Mouse (Mus musculus) layer of hippocampus, adult 2 months (tissue): ENCODE results near the gene Slc1a3. TPM values are rescaled to one million over a fixed set of nuclear protein-coding genes. Genes with fewer than 3 reads are reported as not detected.
"Not testable (repeated sequence)": the region's sequence is repeated elsewhere in the genome, so short reads cannot be mapped to it uniquely, and the experiment has no call there.

ENCODE experiments used
- DNase-seq, 2 experiments: peaks; one replicate each; pipeline ENCODE4 v3.0.0; 2022; ENCODE audit warnings: low spot score in 2 of 2
- H3K27ac ChIP-seq: fragments of 200-600 bp; 2 replicates; pipeline ENCODE4 v1.8.1; 2022
- H3K4me3 ChIP-seq: fragments of 200-600 bp; 2 replicates; pipeline ENCODE4 v1.8.1; 2022; ENCODE audit warnings: mild to moderate bottlenecking
- CTCF ChIP-seq: fragments of 200-600 bp; conservative IDR thresholded peaks from 2 replicates; pipeline ENCODE4 v1.8.1; 2022; ENCODE audit warnings: antibody characterized with exemption, mild to moderate bottlenecking, moderate library complexity
- total RNA-seq, 2 experiments: library from RNA; stranded (reverse); gene quantifications; 2 replicates each; pipeline ENCODE4 v1.2.3; 2021

The Slc1a3 gene
- total RNA-seq, 2 experiments from 2014 or later = 388 to 405 TPM

DNA sequence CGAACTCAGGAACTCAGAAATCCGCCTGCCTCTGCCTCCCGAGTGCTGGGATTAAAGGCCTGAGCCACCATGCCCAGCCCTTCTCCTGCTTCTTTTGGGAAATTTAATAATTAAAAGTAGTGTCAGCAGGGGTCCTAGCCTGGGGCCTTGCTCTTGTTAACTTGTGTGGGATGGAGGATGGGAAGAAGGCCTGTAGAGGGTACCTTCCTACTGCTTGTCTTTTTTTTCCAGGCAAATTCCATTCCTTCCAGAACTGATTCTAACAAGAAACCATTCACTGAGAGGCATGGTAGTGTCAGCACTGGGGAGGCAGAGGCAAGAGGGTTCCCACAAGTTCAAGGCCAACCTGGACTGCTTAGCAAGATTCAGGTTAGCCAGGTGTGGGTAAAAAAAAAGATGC is 11.2 kb upstream of the Slc1a3 start:
- H3K4me3 ChIP-seq = no peak overlapping the region
- DNase-seq = no peak
- H3K27ac ChIP-seq = no peak overlapping the region
- TF ChIP-seq CTCF = no peak

- Histone ChIP-seq H3K4me3 (no peak overlapping the region), H3K27ac (no peak overlapping the region)
- DNase-seq = no peak
- TF ChIP-seq CTCF = no peak
Observed at GRCm38 (mm10) chr15:8721005-8721404, 10.4 kb upstream of the Slc1a3 start.

GRCm38 (mm10) chr15:8718496-8718895 is 7.9 kb upstream of the Slc1a3 start:
- TF ChIP-seq CTCF = no peak
- H3K4me3 ChIP-seq = no peak overlapping the region
- H3K27ac ChIP-seq = 0 out of 2 replicates have a peak overlapping the region, but pooled peaks have one; percentile 18
- no peak for DNase-seq

DNA sequence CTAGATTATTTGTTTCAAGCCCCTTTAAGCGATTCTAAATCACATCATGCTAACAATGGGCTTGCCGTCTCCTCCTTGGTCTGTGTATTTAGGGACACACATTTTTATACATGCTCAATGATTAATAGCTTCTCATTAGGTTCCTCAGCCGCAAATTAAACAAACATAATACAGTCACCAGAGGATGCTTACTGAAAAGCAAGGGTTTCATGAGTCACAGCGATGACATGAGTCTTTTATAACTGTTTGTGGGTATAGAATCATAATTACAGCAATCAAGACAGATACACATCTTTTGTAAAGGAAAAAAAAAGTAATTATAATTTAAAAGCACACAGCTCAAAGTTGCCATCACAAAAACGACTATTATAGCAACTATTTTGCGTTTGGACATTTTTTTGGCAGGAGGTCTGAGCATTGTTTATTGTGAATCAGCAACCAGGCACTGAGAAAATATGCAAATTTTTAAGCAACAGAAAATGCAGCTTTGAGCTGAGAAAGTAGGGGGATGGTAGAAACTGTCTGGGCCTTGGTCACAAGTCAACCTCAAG is 6.5 kb upstream of the Slc1a3 start:
- H3K27ac ChIP-seq = peak overlapping the region; percentile 88
- H3K4me3 ChIP-seq = peak overlapping the region; percentile 2; the same call in 1 of the 2 replicates
- TF ChIP-seq CTCF = no peak
- DNase-seq = peak in 1 of 2 experiments; percentile 43

DNA sequence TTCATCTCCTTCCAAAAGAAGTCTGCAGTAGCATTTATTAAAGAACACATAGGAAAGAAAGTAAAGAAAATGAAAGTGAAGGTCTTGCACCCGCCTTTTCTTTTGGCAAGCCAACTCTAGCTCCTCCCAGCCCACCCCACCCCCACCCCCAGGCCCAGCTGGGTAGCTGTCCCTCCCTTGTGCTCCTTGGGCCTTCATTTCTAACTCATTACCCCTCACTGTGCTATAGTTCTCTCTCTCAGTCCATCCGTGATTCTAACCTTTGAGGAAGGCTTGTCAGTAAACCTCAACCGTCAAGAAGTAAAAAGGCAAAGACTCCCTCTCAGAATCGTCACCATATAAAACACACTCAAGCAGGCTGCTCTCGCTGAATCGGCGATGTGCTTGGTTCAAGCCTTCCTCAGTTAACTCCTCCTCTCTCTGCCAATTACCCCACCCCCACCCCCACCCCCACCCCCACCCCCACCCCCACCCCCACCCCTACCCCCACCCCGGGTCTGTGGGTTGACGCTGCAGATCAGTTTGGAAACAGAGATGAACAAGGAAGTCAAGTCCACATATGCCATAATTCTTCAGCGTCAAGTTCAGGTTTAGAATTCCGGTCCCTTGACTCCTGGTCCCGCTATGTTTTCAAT is 5.9 kb upstream of the Slc1a3 start:
- H3K4me3 ChIP-seq = peak overlapping the region; percentile 18; the same call in 1 of the 2 replicates
- no peak for TF ChIP-seq CTCF
- DNase-seq = no peak
- H3K27ac ChIP-seq = peak overlapping the region; percentile 88

GRCm38 (mm10) chr15:8715666-8716065 is 5.1 kb upstream of the Slc1a3 start:
- no peak for DNase-seq
- Histone ChIP-seq H3K4me3 (no peak overlapping the region), H3K27ac (peak overlapping the region; percentile 88; the same call in 1 of the 2 replicates)
- no peak for TF ChIP-seq CTCF

DNA sequence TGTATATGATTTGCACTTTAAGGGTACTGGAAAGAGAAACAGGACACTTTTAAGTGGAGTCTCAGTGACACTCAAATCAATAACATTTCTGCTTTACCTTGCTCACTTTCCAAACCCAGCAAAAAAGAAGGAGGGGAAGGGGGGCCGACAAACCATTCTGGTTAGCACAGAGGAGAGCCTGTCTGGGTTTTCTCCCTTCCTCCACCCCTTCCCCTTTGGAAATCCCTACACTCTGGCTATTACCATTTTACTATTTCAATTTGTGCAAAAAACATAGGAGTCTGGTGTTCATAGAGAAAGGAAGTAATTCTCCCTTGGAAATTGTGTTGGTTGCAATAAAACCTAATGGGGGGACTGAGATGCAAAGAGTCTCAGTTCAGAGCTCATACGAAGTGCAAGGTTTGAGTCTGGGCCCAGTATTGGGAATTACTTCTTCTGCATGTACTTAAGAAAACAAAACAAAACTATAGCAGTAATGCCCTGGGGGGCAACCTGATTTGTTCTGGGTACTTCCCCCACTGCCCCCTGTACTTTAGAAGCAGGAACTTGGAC is 1.9 kb upstream of the Slc1a3 start:
- DNase-seq = no peak
- Histone ChIP-seq H3K27ac (peak overlapping the region; percentile 21), H3K4me3 (no peak overlapping the region)
- no peak for TF ChIP-seq CTCF

DNA sequence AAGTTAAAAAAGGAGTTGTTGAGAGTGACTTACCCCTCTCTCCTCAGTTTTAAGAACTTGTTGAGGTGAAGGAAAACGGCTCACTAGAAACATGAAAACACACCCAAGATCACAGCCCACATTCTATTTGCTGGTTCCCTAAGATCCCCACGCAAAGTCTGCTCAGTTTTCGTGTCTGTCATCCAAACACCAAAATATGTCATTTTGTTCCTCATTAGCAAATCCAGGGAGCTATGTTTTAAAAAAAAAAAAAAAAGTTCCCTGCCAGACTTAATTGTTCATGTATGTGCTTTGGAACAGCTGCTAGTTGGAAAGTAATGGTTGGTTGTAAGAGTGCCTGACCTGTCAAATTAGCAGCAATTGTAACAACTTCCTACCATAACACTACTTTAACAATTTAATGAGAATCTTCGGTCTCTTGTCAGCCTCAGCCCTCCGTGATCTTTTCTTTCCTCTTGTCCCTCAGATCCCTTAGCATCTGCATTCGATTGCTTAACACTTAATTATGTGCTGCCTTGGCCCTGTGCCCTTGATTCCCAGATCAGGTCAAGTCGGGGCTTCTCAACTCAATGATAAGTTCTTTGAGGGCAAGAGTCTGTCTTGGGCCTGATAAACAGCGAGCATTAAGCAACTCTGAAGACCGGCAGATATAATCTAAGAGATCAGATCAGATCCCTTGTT is 1.2 kb upstream of the Slc1a3 start:
- peak overlapping the region; percentile 6; the same call in 1 of the 2 replicates for H3K4me3 ChIP-seq
- DNase-seq = peak; percentile 29 to 68
- H3K27ac ChIP-seq = peak overlapping the region; percentile 21
- TF ChIP-seq CTCF = no peak

- Histone ChIP-seq H3K4me3 (peak overlapping the region; percentile 63), H3K27ac (peak overlapping the region; percentile 95)
- no peak for TF ChIP-seq CTCF
- DNase-seq = no peak
Observed at GRCm38 (mm10) chr15:8709578-8709977, 986 bp downstream of the Slc1a3 start.

GRCm38 (mm10) chr15:8706613-8707012 is 4.0 kb downstream of the Slc1a3 start:
- TF ChIP-seq CTCF = no peak
- no peak for DNase-seq
- peak overlapping the region; percentile 95 for H3K27ac ChIP-seq
- H3K4me3 ChIP-seq = peak overlapping the region; percentile 63

- H3K4me3 ChIP-seq = peak overlapping the region; percentile 63
- H3K27ac ChIP-seq = peak overlapping the region; percentile 95
- TF ChIP-seq CTCF = no peak
- DNase-seq = peak in 1 of 2 experiments; percentile 44
Observed at GRCm38 (mm10) chr15:8706178-8706577, 4.4 kb downstream of the Slc1a3 start.

GRCm38 (mm10) chr15:8705560-8705959 is 5.0 kb downstream of the Slc1a3 start:
- Histone ChIP-seq H3K4me3 (peak overlapping the region; percentile 27), H3K27ac (peak overlapping the region; percentile 34; the same call in 1 of the 2 replicates)
- DNase-seq = not testable (repeated sequence)
- peak; percentile 44 for TF ChIP-seq CTCF

- no peak for TF ChIP-seq CTCF
- no peak overlapping the region for H3K4me3 ChIP-seq
Observed at GRCm38 (mm10) chr15:8697976-8698375, 12.6 kb downstream of the Slc1a3 start.

GRCm38 (mm10) chr15:8697500-8697899 is 13.1 kb downstream of the Slc1a3 start:
- TF ChIP-seq CTCF = 0 out of 2 replicates have a peak, but pooled peaks have one; percentile 2
- Histone ChIP-seq H3K27ac (peak overlapping the region; percentile 71), H3K4me3 (no peak overlapping the region)
- peak; percentile 42 to 47 for DNase-seq

More at GRCm38 (mm10) chr15:8697976-8698375, 12.6 kb downstream of the Slc1a3 start:
- peak overlapping the region; percentile 71 for H3K27ac ChIP-seq
- no peak for DNase-seq

GRCm38 (mm10) chr15:8690141-8690540 is 20.4 kb downstream of the Slc1a3 start:
- not testable (repeated sequence) for DNase-seq, H3K27ac ChIP-seq, H3K4me3 ChIP-seq
